Mouse (Mus musculus) limb, embryonic 14.5 days (tissue): ENCODE measurements around the gene Prkar2b. TPM values are rescaled to one million over a fixed set of nuclear protein-coding genes. Genes with fewer than 3 reads are reported as not detected.

Experiments
- ATAC-seq: fragments of 200-750 bp; cut with Nextera tagmentation; 2 replicates; pipeline ENCODE4 v1.8.0; 2017; ENCODE audit warnings: low read depth, moderate number of reproducible peaks, moderate TSS enrichment; ENCODE audit not compliant: low FRiP score
- DNase-seq: peaks from one replicate; pipeline ENCODE4 v3.0.0-alpha.2; 2015; ENCODE audit warnings: low spot score
- H3K27ac ChIP-seq: fragments of 300-500 bp; sonication (generic); replicated peaks from 2 replicates; pipeline ENCODE4 v1.5.1; 2014; ENCODE audit warnings: low read depth, mild to moderate bottlenecking, low read length, moderate library complexity, mixed read lengths
- H3K27me3 ChIP-seq: fragments of 300-500 bp; sonication (generic); 2 replicates; pipeline ENCODE4 v1.6.1; 2014; ENCODE audit warnings: low read length, mixed read lengths; ENCODE audit not compliant: control insufficient read depth, insufficient read depth
- H3K36me3 ChIP-seq: fragments of 300-500 bp; sonication (generic); 2 replicates; pipeline ENCODE4 v1.6.1; 2014; ENCODE audit warnings: mild to moderate bottlenecking, low read length, moderate library complexity, mixed read lengths; ENCODE audit not compliant: control insufficient read depth, insufficient read depth
- H3K4me1 ChIP-seq: fragments of 300-500 bp; sonication (generic); 2 replicates; pipeline ENCODE4 v1.6.1; 2014; ENCODE audit warnings: antibody characterized with exemption, low read length, mixed read lengths; ENCODE audit not compliant: control insufficient read depth, insufficient read depth
- H3K4me2 ChIP-seq: fragments of 300-500 bp; sonication (generic); replicated peaks from 2 replicates; pipeline ENCODE4 v1.6.1; 2014; ENCODE audit warnings: low read depth, mild to moderate bottlenecking, low read length, moderate library complexity; ENCODE audit not compliant: severe bottlenecking
- H3K4me3 ChIP-seq: fragments of 300-500 bp; sonication (generic); replicated peaks from 2 replicates; pipeline ENCODE4 v1.5.1; 2014; ENCODE audit warnings: low read length
- H3K9ac ChIP-seq: fragments of 300-500 bp; sonication (generic); 2 replicates; pipeline ENCODE4 v1.6.1; 2014; ENCODE audit warnings: mild to moderate bottlenecking, low read depth, low read length, moderate library complexity; ENCODE audit not compliant: severe bottlenecking
- H3K9me3 ChIP-seq: fragments of 300-500 bp; sonication (generic); 2 replicates; pipeline ENCODE4 v1.6.1; 2016; ENCODE audit warnings: low read length; ENCODE audit not compliant: control insufficient read depth
- POLR2A ChIP-seq: fragments of 200-500 bp; IDR thresholded peaks from 2 replicates; pipeline ENCODE4 v1.8.0; 2012; ENCODE audit warnings: inconsistent platforms, mild to moderate bottlenecking, moderate library complexity, borderline replicate concordance; ENCODE audit not compliant: insufficient read depth, insufficient read length; ENCODE audit errors: extremely low read depth
- WGBS: fragments of 180-500 bp; shearing (Covaris S2); extraction: QIAGEN DNeasy Blood & Tissue Kit; methylation state at CpG from one replicate; pipeline ENCODE4 v1.1.7; 2014; 5-methylcytosine and 5-hydroxymethylcytosine counted together
- polyA plus RNA-seq, 2 experiments: library from polyadenylated mRNA; depleted of rRNA in 1 of 2; stranded (reverse) in 1 of 2; unstranded in 1 of 2; fragments of >200 nt; fragmentation: Nextera tagmentation in 1 of 2; extraction: Ambion mirVana in 1 of 2; gene quantifications; 2 replicates each; pipeline versions ENCODE4 v1.2.1 to v1.2.3; 2012 to 2014

Gene Prkar2b
- polyA plus RNA-seq, 2 experiments, result 12.2 to 23.9 TPM

DNA sequence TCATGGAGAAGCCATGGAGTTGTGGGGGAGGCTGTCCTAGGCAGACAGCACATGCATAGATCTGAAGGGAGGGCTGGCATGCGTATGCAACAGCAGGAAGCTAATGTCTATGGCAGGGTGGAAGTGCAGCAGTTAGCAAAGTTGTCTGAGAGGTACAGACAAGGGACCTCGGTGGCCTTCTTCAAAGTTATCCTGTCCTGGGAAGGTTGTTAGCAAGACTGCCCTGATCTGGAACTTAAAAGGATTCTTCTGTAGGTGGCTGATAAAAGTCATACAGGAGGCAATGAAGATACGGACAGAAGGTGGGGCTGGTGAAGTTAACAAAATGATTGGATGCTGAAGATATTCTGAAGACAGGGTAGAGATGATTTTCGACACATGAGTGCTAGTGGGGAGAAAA lies 94.7 kb downstream of the Prkar2b start:
- Histone ChIP-seq H3K9ac (no peak overlapping the region; the same call in 1 of the 2 replicates), H3K36me3 (no peaks in the 10 kb centered on the region), H3K27ac (no peak overlapping the region), H3K4me2 (no peak overlapping the region), H3K9me3 (no peaks in the 10 kb centered on the region), H3K4me3 (no peak overlapping the region), H3K4me1 (no peaks in the 10 kb centered on the region), H3K27me3 (no peaks in the 10 kb centered on the region)
- no peak for ATAC-seq
- no peak for TF ChIP-seq POLR2A
- no peak for DNase-seq
- 84% methylated on average over 4 of the region's 4 CpGs for WGBS

DNA sequence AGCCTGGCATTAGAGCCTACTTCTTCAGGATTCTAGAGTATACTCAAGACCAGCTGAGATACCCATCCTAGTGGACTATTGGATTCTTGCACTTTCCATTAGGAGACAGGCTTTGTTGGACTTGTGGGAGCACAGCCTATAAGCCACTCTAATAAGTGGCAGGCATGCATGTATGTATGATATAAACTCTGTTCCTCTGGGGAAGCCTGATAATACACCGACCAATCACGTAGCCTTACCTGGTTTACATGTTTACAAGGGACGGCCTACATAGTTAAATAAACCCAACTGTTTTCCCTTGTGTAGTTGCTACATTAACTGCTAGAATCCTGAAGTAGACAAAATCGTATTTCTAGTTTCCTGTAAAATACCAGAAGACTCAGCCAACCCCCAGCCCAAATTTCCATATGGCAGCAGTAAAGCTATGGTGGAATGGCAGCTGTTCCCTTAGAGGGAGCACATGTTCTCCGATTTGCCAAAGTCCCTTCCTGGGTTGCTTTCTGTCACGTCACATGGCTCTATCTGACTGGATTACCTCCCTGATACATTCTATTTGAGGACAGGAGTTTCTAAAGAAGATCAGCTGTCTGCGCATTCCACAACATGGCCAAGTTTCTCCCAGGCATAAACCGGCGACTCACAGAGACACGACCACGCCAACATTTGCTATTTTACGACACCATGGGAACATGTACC lies 95.4 kb downstream of the Prkar2b start:
- H3K4me2 ChIP-seq, result no peak overlapping the region
- no peaks in the 10 kb centered on the region for H3K27me3 ChIP-seq
- no peak for TF ChIP-seq POLR2A
- WGBS, result 57% methylated on average over 12 of the region's 12 CpGs
- no peak overlapping the region for H3K4me3 ChIP-seq
- ATAC-seq (peak; percentile 64), DNase-seq (no peak)
- H3K9me3 ChIP-seq, result no peaks in the 10 kb centered on the region
- H3K4me1 ChIP-seq, result no peaks in the 10 kb centered on the region
- no peak overlapping the region for H3K9ac ChIP-seq
- no peaks in the 10 kb centered on the region for H3K36me3 ChIP-seq
- H3K27ac ChIP-seq, result no peak overlapping the region

DNA sequence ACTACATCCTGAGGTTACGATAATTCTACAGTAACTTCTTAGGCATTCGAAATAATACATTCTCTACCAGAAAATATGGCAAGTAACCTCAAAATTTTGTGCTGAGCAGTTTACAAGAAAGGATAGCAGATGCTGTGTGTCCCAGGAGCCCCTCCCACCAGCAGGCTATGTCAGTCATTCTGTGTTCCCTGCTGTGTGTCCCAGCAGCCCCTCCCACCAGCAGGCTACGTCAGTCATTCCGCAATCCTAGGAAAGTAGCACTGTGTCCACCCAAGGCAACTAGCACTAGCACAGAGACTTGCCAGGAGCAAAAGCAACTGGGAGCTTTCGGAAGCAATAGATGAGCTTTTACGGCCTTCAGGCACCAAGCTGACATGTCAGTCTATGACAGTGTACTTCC lies 97.0 kb downstream of the Prkar2b start:
- H3K4me2 ChIP-seq, result no peak overlapping the region
- H3K27me3 ChIP-seq, result no peaks in the 10 kb centered on the region
- DNase-seq, result no peak
- 84% methylated on average over 6 of the region's 6 CpGs for WGBS
- H3K4me3 ChIP-seq, result no peak overlapping the region
- H3K9me3 ChIP-seq, result no peaks in the 10 kb centered on the region
- ATAC-seq, result 0 out of 2 replicates have a peak, but pooled peaks have one; percentile 38
- no peaks in the 10 kb centered on the region for H3K36me3 ChIP-seq
- H3K27ac ChIP-seq, result no peak overlapping the region
- H3K9ac ChIP-seq, result no peak overlapping the region
- no peak for TF ChIP-seq POLR2A
- H3K4me1 ChIP-seq, result no peaks in the 10 kb centered on the region

DNA sequence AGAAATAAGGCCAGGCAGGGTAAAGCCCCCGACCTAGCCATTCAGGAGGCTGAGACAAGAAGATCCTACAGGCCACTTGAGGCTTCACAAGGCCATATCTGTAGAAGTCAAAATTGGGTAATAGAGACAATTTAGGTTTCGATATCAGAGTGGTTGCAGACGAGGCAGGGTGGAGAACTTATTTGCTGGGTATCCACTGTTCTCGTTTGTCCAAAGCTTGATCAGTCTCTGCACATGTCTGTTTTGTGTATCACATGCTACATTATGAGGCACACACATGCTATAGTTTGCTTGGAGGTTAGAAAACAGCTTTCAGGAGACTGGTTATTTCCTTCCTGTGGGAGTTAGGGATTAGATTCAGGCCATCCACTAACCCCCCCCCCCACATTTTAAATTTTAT lies 105.3 kb downstream of the Prkar2b start:
- no peak for TF ChIP-seq POLR2A
- WGBS, result 77% methylated on average over 4 of the region's 4 CpGs
- H3K4me3 ChIP-seq, result no peak overlapping the region
- ATAC-seq (no peak), DNase-seq (no peak)
- H3K9ac ChIP-seq, result no peak overlapping the region
- H3K4me2 ChIP-seq, result no peak overlapping the region
- H3K9me3 ChIP-seq, result no peaks in the 10 kb centered on the region
- H3K27ac ChIP-seq, result no peak overlapping the region
- H3K4me1 ChIP-seq, result 0 out of 2 replicates have a peak, but pooled peaks cover 3% of the 10 kb centered on the region
- no peaks in the 10 kb centered on the region for H3K36me3 ChIP-seq
- no peaks in the 10 kb centered on the region for H3K27me3 ChIP-seq

DNA sequence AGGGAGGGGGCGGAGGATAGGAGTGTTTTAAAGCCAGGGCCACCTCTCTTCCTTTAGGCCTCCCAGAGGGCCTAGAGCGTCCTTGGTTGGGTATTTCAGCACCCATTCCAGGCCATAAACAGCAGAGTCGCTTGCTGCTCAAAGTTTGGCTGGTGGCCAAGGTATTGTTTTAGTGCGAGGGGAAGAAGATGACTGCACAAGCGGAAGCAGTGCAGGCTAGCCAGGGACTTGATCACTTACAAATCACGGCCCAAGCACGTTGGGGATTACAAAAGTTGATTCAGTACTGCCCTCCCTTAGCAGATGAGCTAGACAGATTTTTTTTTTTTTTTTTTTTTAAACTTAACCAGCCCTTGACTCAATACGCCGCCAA lies 110.5 kb downstream of the Prkar2b start:
- H3K27ac ChIP-seq, result peak overlapping the region; percentile 53

More for the DNA sequence above, 110.5 kb downstream of the Prkar2b start:
- Histone ChIP-seq H3K36me3 (no peaks in the 10 kb centered on the region), H3K4me3 (peak overlapping the region; percentile 86), H3K9ac (peak overlapping the region; percentile 46), H3K27me3 (no peaks in the 10 kb centered on the region), H3K9me3 (no peaks in the 10 kb centered on the region), H3K4me2 (peak overlapping the region; percentile 72), H3K4me1 (no peaks in the 10 kb centered on the region; the same call in 1 of the 2 replicates)
- DNase-seq (no peak), ATAC-seq (no peak)
- no peak for TF ChIP-seq POLR2A
- WGBS, result 6% methylated on average over 9 of the region's 9 CpGs
